Mouse (Mus musculus) heart, embryonic 10.5 days (tissue): Measurements from ENCODE around the gene Acaca. TPM values are rescaled to one million over a fixed set of nuclear protein-coding genes. Genes with fewer than 3 reads are reported as not detected.

Experiments
- DNase-seq: peaks from one replicate; pipeline ENCODE4 v3.0.0-alpha.2; 2017; ENCODE audit warnings: low spot score
- H3K27ac ChIP-seq: fragments of 300-500 bp; sonication (generic); 2 replicates; pipeline ENCODE4 v1.5.1; 2016; ENCODE audit warnings: mild to moderate bottlenecking
- H3K27me3 ChIP-seq: fragments of 300-500 bp; sonication (generic); 2 replicates; pipeline ENCODE4 v1.6.1; 2016; ENCODE audit warnings: mild to moderate bottlenecking; ENCODE audit not compliant: poor library complexity, insufficient read depth, severe bottlenecking
- H3K36me3 ChIP-seq: fragments of 300-500 bp; sonication (generic); 2 replicates; pipeline ENCODE4 v1.6.1; 2016; ENCODE audit warnings: mild to moderate bottlenecking, moderate library complexity
- H3K4me1 ChIP-seq: fragments of 300-500 bp; sonication (generic); 2 replicates; pipeline ENCODE4 v1.6.1; 2016; ENCODE audit warnings: mild to moderate bottlenecking
- H3K4me3 ChIP-seq: fragments of 300-500 bp; sonication (generic); 2 replicates; pipeline ENCODE4 v1.5.1; 2016; ENCODE audit warnings: mild to moderate bottlenecking, moderate library complexity
- H3K9me3 ChIP-seq: fragments of 300-500 bp; sonication (generic); 2 replicates; pipeline ENCODE4 v1.6.1; 2016; ENCODE audit warnings: mild to moderate bottlenecking, moderate library complexity
- WGBS: fragments of 180-500 bp; shearing (Covaris S2); methylation state at CpG from one replicate; pipeline ENCODE4 v1.1.7; 2016; 5-methylcytosine and 5-hydroxymethylcytosine counted together
- polyA plus RNA-seq: library from polyadenylated mRNA; unstranded; fragments of >200 nt; fragmentation: Nextera tagmentation; extraction: Ambion mirVana; gene quantifications from 2 replicates; pipeline ENCODE4 v1.2.1, GENCODE M21; 2016

Acaca gene
- polyA plus RNA-seq, 1 experiment from 2014 or later: 13.3 TPM

DNA sequence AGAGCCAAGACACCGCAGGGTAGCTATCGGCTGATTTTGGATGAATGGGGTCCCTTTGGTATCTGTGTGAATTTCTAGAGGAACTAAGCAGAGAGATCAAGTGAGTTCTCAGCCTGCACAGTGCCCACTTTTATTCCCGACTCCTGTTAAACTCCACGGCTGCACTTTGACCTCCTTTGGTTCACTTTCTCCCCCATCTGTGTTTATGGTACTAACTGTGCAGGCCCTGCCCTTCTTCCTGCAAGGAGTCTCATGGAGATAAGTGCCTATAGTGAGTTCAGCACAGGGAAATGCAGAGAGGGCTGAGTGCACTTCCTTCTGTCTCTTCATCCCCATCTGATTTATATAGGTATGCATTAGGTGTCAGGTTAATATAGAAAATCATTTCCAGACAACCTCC, 35.1 kb downstream of the Acaca start:
- WGBS: 68% methylated on average over 4 of the region's 4 CpGs
- Histone ChIP-seq H3K9me3 (no peaks in the 10 kb centered on the region), H3K4me1 (no peaks in the 10 kb centered on the region), H3K27me3 (no peaks in the 10 kb centered on the region), H3K27ac (no peak overlapping the region), H3K4me3 (no peak overlapping the region), H3K36me3 (no peaks in the 10 kb centered on the region)
- no peak for DNase-seq

DNA sequence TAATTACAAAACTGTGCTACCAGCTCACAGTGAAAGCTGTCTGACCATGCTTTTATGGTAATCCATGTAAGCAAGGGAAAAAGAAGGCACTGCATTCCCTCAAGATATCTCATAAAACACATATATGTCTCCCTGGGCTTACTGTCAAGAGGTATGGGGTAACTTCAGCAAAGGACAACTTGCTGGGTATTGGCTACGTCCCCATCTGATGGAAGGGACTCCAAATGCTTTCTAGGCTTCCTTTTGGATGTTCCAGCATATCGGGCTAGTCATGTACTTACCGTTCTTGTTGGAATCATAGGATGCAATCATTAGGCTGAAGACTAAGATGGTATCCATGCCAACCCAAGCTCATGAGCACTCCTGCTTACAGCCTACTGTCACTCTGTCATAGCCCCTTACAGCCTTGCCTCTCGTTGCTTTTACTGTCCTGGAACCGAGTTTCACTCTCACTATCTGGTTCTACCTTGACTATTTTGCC, 37.6 kb downstream of the Acaca start, which contains the start of gene Gm11437:
Gene Gm11437 (minus strand): TSS at position 431 of the 481 bp plus-strand sequence.
- no peaks in the 10 kb centered on the region for H3K36me3 ChIP-seq
- DNase-seq: no peak
- WGBS: 84% methylated on average over 5 of the region's 5 CpGs
- H3K27ac ChIP-seq: no peak within 1 kb of the TSS
- H3K4me1 ChIP-seq: no peaks in the 10 kb centered on the region
- no peaks in the 10 kb centered on the region for H3K27me3 ChIP-seq
- no peaks in the 10 kb centered on the region for H3K9me3 ChIP-seq
- no peak within 1 kb of the TSS for H3K4me3 ChIP-seq

DNA sequence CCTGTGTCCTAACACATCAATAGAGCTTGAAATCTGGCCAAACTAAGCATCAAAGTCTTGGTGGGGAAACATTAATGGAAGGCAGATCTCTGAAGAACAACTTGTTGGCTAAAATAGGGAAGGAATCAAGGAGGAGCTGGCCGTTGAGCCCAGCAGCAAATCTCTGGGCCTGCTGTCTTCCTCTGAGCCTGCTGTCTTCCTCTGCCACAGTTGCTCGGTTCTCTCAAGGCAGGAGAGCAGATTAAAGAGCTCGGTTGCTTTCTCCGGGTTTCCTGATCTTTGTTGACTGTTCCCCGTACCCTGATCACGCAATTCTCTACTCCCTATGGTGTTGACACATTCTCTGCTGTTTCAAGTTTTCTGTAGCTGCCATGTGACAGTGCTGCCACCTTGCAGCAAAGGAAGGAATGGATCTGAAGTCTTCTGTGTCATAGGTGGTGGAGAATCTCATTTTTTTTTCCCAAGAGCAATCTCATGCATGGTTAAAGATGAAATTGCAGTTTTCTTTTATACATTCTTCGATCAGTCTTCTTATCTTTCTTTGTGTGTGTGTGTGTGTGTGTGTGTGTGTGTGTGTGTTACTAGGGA, 39.3 kb downstream of the Acaca start:
- 0 out of 2 replicates have a peak overlapping the region, but pooled peaks have one; percentile 31 for H3K4me3 ChIP-seq

DNA sequence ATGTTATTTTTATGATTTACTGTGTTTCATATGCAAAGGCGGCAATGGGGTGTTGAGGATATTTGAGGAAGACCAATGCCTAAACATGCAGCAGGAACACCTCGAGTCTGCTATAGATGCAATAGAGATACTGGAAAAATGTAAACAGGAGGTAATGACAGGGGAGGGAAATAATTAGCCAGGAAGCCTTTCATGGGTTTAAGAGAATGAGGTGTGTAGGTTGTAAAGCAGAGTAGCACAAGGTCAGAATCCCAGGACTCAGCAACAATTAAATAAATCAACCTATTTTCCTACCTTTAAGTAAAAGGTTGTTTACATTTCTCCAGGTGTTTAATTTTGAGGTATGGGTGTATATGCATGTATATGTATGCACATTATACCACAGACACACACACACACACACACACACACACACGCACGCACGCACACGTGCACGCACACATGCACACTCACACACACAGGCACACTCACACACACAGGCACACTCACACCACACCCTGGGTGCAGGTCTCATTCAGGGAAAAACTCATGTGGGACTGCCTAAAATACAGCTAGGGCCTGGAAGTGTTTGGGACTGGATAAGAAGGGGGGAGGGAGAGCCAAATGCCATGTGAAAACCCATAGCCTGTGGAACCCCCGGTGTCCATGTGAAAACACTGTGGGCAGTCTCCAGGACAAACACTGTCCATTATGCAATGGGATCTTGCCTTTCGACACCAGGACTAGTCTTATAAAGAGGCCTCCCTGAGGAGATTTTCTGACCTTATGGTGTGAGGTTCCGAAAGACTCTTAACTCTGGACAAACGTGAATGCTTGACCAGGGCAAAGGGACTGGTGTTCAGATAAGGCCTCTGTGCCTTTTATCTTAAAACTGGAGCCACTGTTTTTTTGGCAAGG, 43.3 kb downstream of the Acaca start:
- Histone ChIP-seq H3K36me3 (no peaks in the 10 kb centered on the region), H3K27ac (no peak overlapping the region), H3K4me1 (peaks cover 9% of the 10 kb centered on the region), H3K9me3 (no peaks in the 10 kb centered on the region), H3K27me3 (no peaks in the 10 kb centered on the region), H3K4me3 (no peak overlapping the region)
- 62% methylated on average over 11 of the region's 11 CpGs for WGBS
- DNase-seq: no peak

More for the DNA sequence above, 39.3 kb downstream of the Acaca start:
- no peaks in the 10 kb centered on the region for H3K9me3 ChIP-seq
- no peak for DNase-seq
- no peaks in the 10 kb centered on the region for H3K36me3 ChIP-seq
- 19% methylated on average over 7 of the region's 7 CpGs for WGBS
- peaks cover 7% of the 10 kb centered on the region for H3K4me1 ChIP-seq
- H3K27ac ChIP-seq: no peak overlapping the region
- no peaks in the 10 kb centered on the region for H3K27me3 ChIP-seq

DNA sequence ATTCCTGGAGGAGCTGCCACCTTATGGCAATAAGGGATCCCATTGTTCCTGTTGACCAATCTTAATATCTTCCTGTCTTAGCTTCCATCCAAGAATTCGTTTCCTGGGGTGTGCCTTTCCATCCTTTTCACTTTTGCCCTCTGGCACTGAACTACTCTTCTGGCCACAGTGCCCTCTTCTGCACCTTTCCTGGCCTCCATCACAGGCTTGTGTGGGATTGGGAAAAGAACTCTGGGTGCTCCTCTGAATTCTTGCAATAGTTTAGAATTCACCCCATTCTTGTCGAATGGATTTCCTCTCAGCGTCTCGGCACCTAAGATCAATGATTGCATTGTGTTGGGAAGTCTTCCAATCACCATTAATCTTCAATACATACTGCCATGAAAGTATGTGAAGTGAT, 49.1 kb downstream of the Acaca start:
- Histone ChIP-seq H3K27ac (peak overlapping the region; percentile 94; the same call in 1 of the 2 replicates), H3K4me1 (peaks cover 23% of the 10 kb centered on the region), H3K27me3 (no peaks in the 10 kb centered on the region), H3K4me3 (peak overlapping the region; percentile 87), H3K9me3 (no peaks in the 10 kb centered on the region), H3K36me3 (no peaks in the 10 kb centered on the region)
- 39% methylated on average over 4 of the region's 4 CpGs for WGBS
- DNase-seq: no peak

DNA sequence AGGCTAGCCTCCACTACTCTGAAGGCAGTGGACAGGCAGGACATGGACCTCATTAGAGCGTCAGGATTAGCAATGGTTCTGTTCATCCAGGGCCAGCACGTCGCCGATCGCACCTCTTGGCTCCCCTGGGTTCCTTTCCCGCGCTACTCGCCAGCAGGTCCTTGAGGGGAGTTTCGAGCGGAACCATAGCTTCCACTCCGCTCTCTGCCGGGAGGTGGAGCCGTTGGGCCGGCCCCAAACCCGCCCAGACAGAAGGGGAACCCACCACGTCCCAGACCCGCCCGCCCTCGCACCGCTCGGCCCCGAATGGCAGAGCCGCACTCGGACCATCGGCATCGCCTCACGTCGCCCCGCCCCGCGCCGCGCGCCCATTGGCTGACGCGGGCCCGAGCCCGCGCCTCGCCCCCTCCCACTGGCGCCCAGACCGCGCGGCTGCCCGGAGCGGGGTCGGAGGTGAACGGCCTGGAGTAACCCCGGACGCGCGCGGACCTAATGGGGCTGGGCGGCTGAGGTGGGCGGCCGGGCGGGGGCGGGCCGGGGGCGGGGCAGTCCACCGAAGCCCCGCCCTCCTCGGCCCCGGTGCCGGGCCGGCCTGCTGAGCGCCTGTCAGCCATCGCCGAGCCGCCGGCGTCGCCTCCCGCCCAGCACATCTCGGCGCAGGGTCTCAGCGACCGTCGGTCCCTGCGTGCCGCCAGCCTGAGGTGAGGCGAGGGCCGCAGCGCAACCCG, 49.9 kb downstream of the Acaca start:
- Histone ChIP-seq H3K27ac (peak overlapping the region; percentile 94), H3K9me3 (no peaks in the 10 kb centered on the region), H3K27me3 (no peaks in the 10 kb centered on the region), H3K4me1 (peaks cover 23% of the 10 kb centered on the region), H3K4me3 (peak overlapping the region; percentile 87), H3K36me3 (no peaks in the 10 kb centered on the region)
- WGBS: under 1% methylated on average over 64 of the region's 85 CpGs
- DNase-seq: peak; percentile 98

DNA sequence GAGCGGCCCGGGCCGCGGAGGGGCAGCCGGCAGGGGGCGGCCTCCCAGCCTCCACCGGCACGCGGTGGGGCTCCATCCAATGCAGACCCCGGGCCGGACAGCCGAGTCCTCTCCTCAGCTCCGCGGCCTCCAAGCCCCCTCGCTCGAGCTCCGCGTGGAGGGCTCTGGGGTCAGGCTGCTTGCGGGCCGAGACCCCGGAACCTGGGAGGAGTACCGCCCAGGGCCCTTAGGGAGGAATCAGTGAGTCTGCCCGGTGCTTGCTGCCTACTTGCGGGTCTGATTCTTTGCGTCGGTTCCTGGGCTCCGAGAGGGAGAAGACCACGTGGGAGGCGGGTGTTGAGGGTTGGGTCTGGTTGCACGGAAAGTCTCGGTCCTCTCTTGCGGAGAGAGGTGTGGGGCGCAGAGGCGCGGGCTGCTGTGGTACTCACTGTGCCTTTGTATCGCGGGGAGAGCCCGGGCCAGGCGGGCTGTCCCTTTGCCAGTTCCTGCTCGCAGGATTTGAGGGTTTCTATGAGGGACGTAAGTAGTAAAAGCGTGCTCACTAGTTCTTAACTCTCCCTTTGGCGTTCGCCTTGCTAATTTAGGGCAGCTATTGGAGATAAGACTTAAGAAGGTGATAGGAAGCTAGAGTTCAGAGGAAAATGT, 50.6 kb downstream of the Acaca start:
- no peaks in the 10 kb centered on the region for H3K27me3 ChIP-seq
- no peaks in the 10 kb centered on the region for H3K9me3 ChIP-seq
- WGBS: under 1% methylated on average over 43 of the region's 44 CpGs
- peaks cover 20% of the 10 kb centered on the region for H3K4me1 ChIP-seq
- no peaks in the 10 kb centered on the region for H3K36me3 ChIP-seq
- peak overlapping the region; percentile 94 for H3K27ac ChIP-seq
- peak; percentile 91 for DNase-seq
- peak overlapping the region; percentile 87 for H3K4me3 ChIP-seq

DNA sequence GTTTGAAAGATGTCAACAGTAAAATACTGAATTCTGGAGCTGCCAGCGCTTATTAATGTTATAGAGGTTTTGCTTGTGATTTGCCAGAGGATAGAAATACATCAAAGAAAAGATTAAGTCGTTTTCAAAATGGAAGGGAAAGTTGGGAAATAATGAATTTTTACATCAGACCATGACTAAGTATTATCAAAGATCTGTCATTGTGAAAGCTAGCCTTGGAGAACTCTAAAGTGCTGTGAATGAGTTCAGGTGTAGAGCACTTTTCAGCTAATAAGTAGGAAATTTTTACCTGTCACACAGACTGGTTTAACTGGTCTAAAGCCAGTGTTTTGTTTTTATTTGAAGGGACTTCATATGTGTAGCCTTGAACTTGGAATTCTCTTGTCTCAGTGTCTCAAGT, 51.8 kb downstream of the Acaca start:
- no peaks in the 10 kb centered on the region for H3K36me3 ChIP-seq
- WGBS: 74% methylated on average over 2 of the region's 2 CpGs
- no peaks in the 10 kb centered on the region for H3K27me3 ChIP-seq
- H3K4me1 ChIP-seq: peaks cover 20% of the 10 kb centered on the region
- DNase-seq: no peak
- no peaks in the 10 kb centered on the region for H3K9me3 ChIP-seq
- H3K4me3 ChIP-seq: peak overlapping the region; percentile 87
- H3K27ac ChIP-seq: 0 out of 2 replicates have a peak overlapping the region, but pooled peaks have one; percentile 94

DNA sequence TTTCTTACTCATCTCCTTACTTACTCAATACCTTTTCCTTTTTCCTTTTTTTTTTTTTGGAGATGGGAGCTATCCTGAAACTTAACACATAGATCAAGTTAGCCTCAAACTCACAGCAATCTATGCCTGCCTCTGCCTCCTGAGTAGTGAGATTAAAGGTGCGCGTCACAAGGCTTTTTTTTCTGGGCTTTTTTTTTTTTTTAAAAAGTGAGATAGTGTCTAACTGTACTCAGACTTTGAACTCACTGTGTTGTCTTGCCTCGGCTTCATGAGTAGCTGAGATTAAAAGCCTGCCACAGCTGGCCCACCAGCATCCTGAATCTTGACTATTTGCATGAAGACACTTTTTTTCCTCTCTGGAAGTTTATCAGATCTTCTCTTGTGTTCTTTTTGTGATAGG, 59.1 kb downstream of the Acaca start:
- H3K4me3 ChIP-seq: no peak overlapping the region
- H3K36me3 ChIP-seq: no peaks in the 10 kb centered on the region
- no peaks in the 10 kb centered on the region for H3K27me3 ChIP-seq
- H3K9me3 ChIP-seq: no peaks in the 10 kb centered on the region
- no peak overlapping the region for H3K27ac ChIP-seq
- DNase-seq: no peak
- WGBS: 78% methylated on average over 3 of the region's 3 CpGs
- H3K4me1 ChIP-seq: peaks cover 4% of the 10 kb centered on the region

DNA sequence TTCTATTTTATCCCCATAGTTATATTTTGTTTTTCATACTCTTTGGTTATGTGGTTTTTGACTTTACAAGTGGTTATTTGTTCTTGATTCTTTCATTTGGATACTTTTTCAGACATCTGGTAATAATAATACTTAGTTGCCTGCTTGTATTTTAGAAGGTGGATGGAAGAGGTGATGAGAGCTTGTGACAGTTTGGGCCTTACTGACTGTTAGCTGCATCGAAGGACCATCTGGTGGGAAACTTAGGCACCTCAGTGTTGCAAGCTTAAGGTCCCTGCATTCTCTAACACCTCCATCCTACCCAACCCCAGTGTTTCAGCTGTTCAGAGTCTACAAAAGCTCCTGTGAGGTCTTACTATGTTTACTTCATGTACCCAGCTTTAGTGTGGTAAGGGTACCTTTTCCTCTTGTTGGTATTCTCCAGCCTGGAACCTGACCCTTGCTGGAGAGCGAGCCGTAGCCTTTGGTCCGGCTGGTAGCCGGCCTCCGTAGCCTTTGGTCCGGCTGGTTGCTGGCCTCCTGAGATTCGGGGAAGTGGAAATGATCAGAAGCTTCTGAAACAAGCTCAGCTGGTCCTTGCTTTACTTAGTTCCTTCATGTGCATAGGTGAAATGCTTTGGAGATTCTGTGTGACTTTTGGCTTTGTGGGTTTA, 61.2 kb downstream of the Acaca start:
- WGBS: 88% methylated on average over 8 of the region's 8 CpGs
- Histone ChIP-seq H3K4me1 (peaks cover 4% of the 10 kb centered on the region), H3K36me3 (peaks cover 2% of the 10 kb centered on the region; the same call in 1 of the 2 replicates), H3K27ac (no peak overlapping the region), H3K9me3 (no peaks in the 10 kb centered on the region), H3K4me3 (no peak overlapping the region), H3K27me3 (no peaks in the 10 kb centered on the region)
- DNase-seq: no peak

DNA sequence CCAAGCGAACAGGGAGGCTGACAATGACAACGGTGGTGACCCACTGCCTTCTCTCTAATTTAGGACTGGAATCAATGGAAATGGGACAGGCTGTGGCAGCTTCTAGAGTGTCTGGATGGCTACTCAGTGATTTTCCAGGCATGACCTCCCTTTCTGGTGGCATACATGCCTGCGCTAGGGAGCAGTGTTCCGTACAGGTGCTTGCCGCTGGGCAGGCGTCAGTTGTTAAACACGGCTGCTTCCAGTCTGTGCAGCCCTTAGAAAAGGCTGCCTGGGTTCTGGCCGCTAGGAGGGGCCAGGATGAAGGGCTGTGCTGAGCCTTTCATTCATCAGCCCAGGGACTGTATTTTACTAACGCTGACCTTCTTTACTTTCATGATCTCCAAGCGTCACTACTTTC, 63.8 kb downstream of the Acaca start:
- H3K36me3 ChIP-seq: peaks cover 6% of the 10 kb centered on the region; the same call in 1 of the 2 replicates
- WGBS: 84% methylated on average over 10 of the region's 10 CpGs
- H3K9me3 ChIP-seq: no peaks in the 10 kb centered on the region
- peaks cover 4% of the 10 kb centered on the region for H3K4me1 ChIP-seq
- no peak for DNase-seq
- no peak overlapping the region for H3K27ac ChIP-seq
- no peaks in the 10 kb centered on the region for H3K27me3 ChIP-seq
- no peak overlapping the region for H3K4me3 ChIP-seq

DNA sequence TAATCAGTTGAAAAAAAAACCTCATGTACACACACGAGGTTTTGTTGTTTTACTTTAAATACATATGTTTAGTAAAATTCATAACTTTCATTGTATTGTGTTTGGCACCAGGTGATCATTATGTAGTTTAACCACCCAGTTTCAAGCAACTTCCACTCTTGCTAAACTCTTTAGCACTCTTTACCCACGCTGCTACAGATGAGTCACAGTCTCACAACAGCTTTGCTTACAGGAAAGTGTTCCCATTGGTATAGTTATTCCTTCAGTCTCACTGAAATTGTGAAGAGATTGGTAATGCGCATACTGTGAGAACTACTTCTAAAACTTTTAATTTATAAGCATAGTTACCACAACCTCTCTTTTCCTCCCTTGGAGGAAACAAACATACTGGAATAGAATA, 65.3 kb downstream of the Acaca start:
- Histone ChIP-seq H3K4me1 (peaks cover 4% of the 10 kb centered on the region), H3K27ac (no peak overlapping the region), H3K4me3 (no peak overlapping the region), H3K9me3 (no peaks in the 10 kb centered on the region), H3K36me3 (peaks cover 6% of the 10 kb centered on the region; the same call in 1 of the 2 replicates), H3K27me3 (no peaks in the 10 kb centered on the region)
- WGBS: 83% methylated on average over 3 of the region's 3 CpGs
- no peak for DNase-seq
